In genomic region chr1:44032213-44032612, GRCm38 (mm10) we compare ENCODE assay signal across 36 mouse cellular contexts. TPM values are rescaled to one million over a fixed set of nuclear protein-coding genes. Genes with fewer than 3 reads are reported as not detected.
"Had no signal": no experiment of that assay in that cellular context is flagged by ENCODE, and none has a peak within 500 bp of the region (broad histone marks: within the 10 kb centered on the region; RNA-seq: fewer than 3 reads in every experiment).

No protein-coding gene starts in this region.

- H3K9me3 ChIP-seq: heart, embryonic 13.5 days; heart, embryonic 15.5 days; hindbrain, embryonic 13.5 days; hindbrain, embryonic 15.5 days; kidney, embryonic 15.5 days; limb, embryonic 10.5 days; limb, embryonic 12.5 days; liver, embryonic 13.5 days had no signal

- H3K9ac ChIP-seq: heart, embryonic 13.5 days; heart, embryonic 15.5 days; hindbrain, embryonic 13.5 days; hindbrain, embryonic 15.5 days; kidney, embryonic 15.5 days; limb, embryonic 12.5 days; liver, embryonic 13.5 days had no signal

- H3K27me3 ChIP-seq: heart, embryonic 13.5 days; heart, embryonic 15.5 days; hindbrain, embryonic 13.5 days; hindbrain, embryonic 15.5 days; kidney, embryonic 15.5 days; limb, embryonic 12.5 days; liver, embryonic 13.5 days had no signal

- H3K4me1 ChIP-seq: heart, embryonic 13.5 days; heart, embryonic 15.5 days; hindbrain, embryonic 13.5 days; hindbrain, embryonic 15.5 days; kidney, embryonic 15.5 days; limb, embryonic 10.5 days; limb, embryonic 12.5 days; liver, embryonic 13.5 days had no signal

- H3K27ac ChIP-seq: heart, adult 2 months; heart, embryonic 13.5 days; heart, embryonic 15.5 days; hindbrain, embryonic 13.5 days; hindbrain, embryonic 15.5 days; hindbrain, postnatal 0 days; kidney, embryonic 15.5 days; kidney, postnatal 0 days; left cerebral cortex, adult 2 months; limb, embryonic 10.5 days; limb, embryonic 12.5 days; liver, embryonic 13.5 days had no signal

- H3K36me3 ChIP-seq: heart, embryonic 13.5 days; heart, embryonic 15.5 days; hindbrain, embryonic 13.5 days; hindbrain, embryonic 15.5 days; kidney, embryonic 15.5 days; limb, embryonic 10.5 days; limb, embryonic 12.5 days; liver, embryonic 13.5 days had no signal

- DNase-seq: gastrocnemius, postnatal 14 days; gastrocnemius, postnatal 36 days; heart, adult 11 months; heart, adult 2 months; heart, postnatal 14 days; heart, postnatal 36 days; kidney, adult 11 months; kidney, adult 2 months; kidney, adult 9 months; kidney, postnatal 14 days; kidney, postnatal 36 days; liver; liver, embryonic 13.5 days had no signal

- ATAC-seq: hindbrain, postnatal 0 days had no signal

- H3K4me2 ChIP-seq: heart, embryonic 11.5 days; heart, embryonic 13.5 days; heart, embryonic 15.5 days; hindbrain, embryonic 13.5 days; hindbrain, embryonic 15.5 days; kidney, embryonic 15.5 days; limb, embryonic 12.5 days; liver, embryonic 11.5 days; liver, embryonic 13.5 days had no signal

- H3K4me3 ChIP-seq: heart, adult 2 months; heart, embryonic 13.5 days; heart, embryonic 15.5 days; hindbrain, embryonic 13.5 days; hindbrain, embryonic 15.5 days; kidney, embryonic 15.5 days; left cerebral cortex, adult 2 months; limb, embryonic 10.5 days; limb, embryonic 12.5 days; liver, embryonic 13.5 days had no signal

RNA-seq across cellular contexts. Expression of gene Mettl21c, which starts 12.4 kb away (rescaled TPM):
- total RNA-seq: heart, adult 2 months; heart, postnatal 14 days; heart, postnatal 36 days; hematopoietic stem cell, adult 5-6 weeks; layer of hippocampus, adult 18-20 months; left cerebral cortex, adult 2 months; left cerebral cortex, postnatal 14 days; left cerebral cortex, postnatal 36 days had no signal
- polyA plus RNA-seq: heart, adult 2 months; large intestine, adult 2 months had no signal

RNA-seq across cellular contexts. Expression of gene Gm8251, which starts 29.5 kb away (rescaled TPM):
- total RNA-seq: gastrocnemius, adult 18-20 months; gastrocnemius, adult 8-10 months; gastrocnemius, postnatal 14 days; gastrocnemius, postnatal 36 days; heart, adult 2 months; heart, postnatal 36 days; hindbrain, postnatal 0 days; layer of hippocampus, adult 18-20 months; layer of hippocampus, postnatal 10 days; layer of hippocampus, postnatal 25 days; left cerebral cortex, adult 2 months; left cerebral cortex, postnatal 14 days; left cerebral cortex, postnatal 36 days had no signal
- polyA plus RNA-seq: gonadal fat pad, adult 2 months; heart, adult 2 months; heart, embryonic 11.5 days; heart, embryonic 13.5 days; heart, embryonic 15.5 days; heart, postnatal 0 days; kidney, adult 2 months; kidney, postnatal 0 days; large intestine, adult 2 months had no signal
